Mouse (Mus musculus): ENCODE measurements around the gene Pigh. TPM values are rescaled to one million over a fixed set of nuclear protein-coding genes. Genes with fewer than 3 reads are reported as not detected.

Pigh gene
- total and polyA plus RNA-seq, 2 experiments from 2014 or later: 12.8 to 41.9 TPM

GRCm38 (mm10) chr12:79069187-79069608 is 20.3 kb downstream of the Pigh start:
- DNase-seq (ENCODE audit: low spot score) (no peak), ATAC-seq (no peak)
- Histone ChIP-seq H3K9me3 (ENCODE audit: low read length) (no peaks in the 10 kb centered on the region), H3K36me3 (ENCODE audit: insufficient read depth, low read length) (peaks cover 30% of the 10 kb centered on the region), H3K4me1 (ENCODE audit: insufficient read depth, low read length) (no peaks in the 10 kb centered on the region), H3K27ac (no peak overlapping the region), H3K9ac (replicated peaks; ENCODE audit: low read length) (no peak overlapping the region), H3K4me3 (ENCODE audit: low read length) (no peak overlapping the region), H3K27me3 (ENCODE audit: insufficient read depth, low read length) (no peaks in the 10 kb centered on the region), H3K4me2 (ENCODE audit: low read depth, low read length) (no peak overlapping the region)
- no peak for TF ChIP-seq CTCF (IDR thresholded peaks at IDR 0.05; ENCODE audit: low read depth)
- WGBS: 90% methylated on average over 6 of the region's 6 CpGs

- 95% methylated on average over 11 of the region's 11 CpGs for WGBS
- H3K4me3 ChIP-seq (ENCODE audit: low read length): no peak overlapping the region
- no peak for DNase-seq (ENCODE audit: low spot score)
- no peak for ATAC-seq
- H3K27me3 ChIP-seq (ENCODE audit: insufficient read depth, low read length): no peaks in the 10 kb centered on the region
- TF ChIP-seq CTCF (IDR thresholded peaks at IDR 0.05; ENCODE audit: low read depth): no peak
- no peak overlapping the region for H3K27ac ChIP-seq
- no peak overlapping the region for H3K9ac ChIP-seq (replicated peaks; ENCODE audit: low read length)
- peaks cover 23% of the 10 kb centered on the region for H3K36me3 ChIP-seq (ENCODE audit: insufficient read depth, low read length)
- no peaks in the 10 kb centered on the region for H3K9me3 ChIP-seq (ENCODE audit: low read length)
- no peaks in the 10 kb centered on the region for H3K4me1 ChIP-seq (ENCODE audit: insufficient read depth, low read length)
- no peak overlapping the region for H3K4me2 ChIP-seq (ENCODE audit: low read depth, low read length)
Measured at GRCm38 (mm10) chr12:79068306-79068705, 21.1 kb downstream of the Pigh start.

GRCm38 (mm10) chr12:79067526-79067925 is 21.9 kb downstream of the Pigh start:
- no peak for ATAC-seq
- Histone ChIP-seq H3K4me2 (ENCODE audit: low read depth, low read length) (no peak overlapping the region), H3K9ac (replicated peaks; ENCODE audit: low read length) (no peak overlapping the region), H3K36me3 (ENCODE audit: insufficient read depth, low read length) (peaks cover 18% of the 10 kb centered on the region), H3K4me3 (ENCODE audit: low read length) (no peak overlapping the region), H3K9me3 (ENCODE audit: low read length) (no peaks in the 10 kb centered on the region), H3K27ac (no peak overlapping the region), H3K4me1 (ENCODE audit: insufficient read depth, low read length) (no peaks in the 10 kb centered on the region), H3K27me3 (ENCODE audit: insufficient read depth, low read length) (no peaks in the 10 kb centered on the region)
- 85% methylated on average over 5 of the region's 5 CpGs for WGBS
- no peak for TF ChIP-seq CTCF (IDR thresholded peaks at IDR 0.05; ENCODE audit: low read depth)
- DNase-seq (ENCODE audit: low spot score): no peak

GRCm38 (mm10) chr12:79066431-79066830 is 23.0 kb downstream of the Pigh start:
- no peak overlapping the region for H3K4me2 ChIP-seq (ENCODE audit: low read depth, low read length)
- no peak overlapping the region for H3K27ac ChIP-seq
- no peak overlapping the region for H3K4me3 ChIP-seq (ENCODE audit: low read length)
- no peaks in the 10 kb centered on the region for H3K9me3 ChIP-seq (ENCODE audit: low read length)
- H3K9ac ChIP-seq (replicated peaks; ENCODE audit: low read length): no peak overlapping the region
- peaks cover 15% of the 10 kb centered on the region; the same call in 1 of the 2 replicates for H3K36me3 ChIP-seq (ENCODE audit: insufficient read depth, low read length)
- no peak for DNase-seq (ENCODE audit: low spot score)
- no peaks in the 10 kb centered on the region for H3K4me1 ChIP-seq (ENCODE audit: insufficient read depth, low read length)
- no peak for ATAC-seq
- 88% methylated on average over 9 of the region's 9 CpGs for WGBS
- H3K27me3 ChIP-seq (ENCODE audit: insufficient read depth, low read length): no peaks in the 10 kb centered on the region
- TF ChIP-seq CTCF (IDR thresholded peaks at IDR 0.05; ENCODE audit: low read depth): no peak

- H3K9me3 ChIP-seq (ENCODE audit: low read length): no peaks in the 10 kb centered on the region
- no peaks in the 10 kb centered on the region for H3K27me3 ChIP-seq (ENCODE audit: insufficient read depth, low read length)
- no peak for ATAC-seq
- no peak overlapping the region for H3K9ac ChIP-seq (replicated peaks; ENCODE audit: low read length)
- TF ChIP-seq CTCF (IDR thresholded peaks at IDR 0.05; ENCODE audit: low read depth): no peak
- peaks cover 15% of the 10 kb centered on the region; the same call in 1 of the 2 replicates for H3K36me3 ChIP-seq (ENCODE audit: insufficient read depth, low read length)
- WGBS: 84% methylated on average over 13 of the region's 13 CpGs
- no peaks in the 10 kb centered on the region for H3K4me1 ChIP-seq (ENCODE audit: insufficient read depth, low read length)
- H3K4me2 ChIP-seq (ENCODE audit: low read depth, low read length): no peak overlapping the region
- H3K27ac ChIP-seq: no peak overlapping the region
- DNase-seq (ENCODE audit: low spot score): no peak
- no peak overlapping the region for H3K4me3 ChIP-seq (ENCODE audit: low read length)
Measured at GRCm38 (mm10) chr12:79064451-79064850, 25.0 kb downstream of the Pigh start.

GRCm38 (mm10) chr12:79060766-79061652 is 28.4 kb downstream of the Pigh start:
- no peak overlapping the region for H3K4me3 ChIP-seq (ENCODE audit: low read length)
- no peaks in the 10 kb centered on the region for H3K27me3 ChIP-seq (ENCODE audit: insufficient read depth, low read length)
- ATAC-seq (no peak), DNase-seq (ENCODE audit: low spot score) (no peak)
- H3K4me2 ChIP-seq (ENCODE audit: low read depth, low read length): no peak overlapping the region
- no peak overlapping the region for H3K9ac ChIP-seq (replicated peaks; ENCODE audit: low read length)
- no peak for TF ChIP-seq CTCF (IDR thresholded peaks at IDR 0.05; ENCODE audit: low read depth)
- no peak overlapping the region for H3K27ac ChIP-seq
- 78% methylated on average over 7 of the region's 7 CpGs for WGBS
- H3K9me3 ChIP-seq (ENCODE audit: low read length): no peaks in the 10 kb centered on the region
- H3K4me1 ChIP-seq (ENCODE audit: insufficient read depth, low read length): no peaks in the 10 kb centered on the region
- 0 out of 2 replicates have a peak, but pooled peaks cover 7% of the 10 kb centered on the region for H3K36me3 ChIP-seq (ENCODE audit: insufficient read depth, low read length)

GRCm38 (mm10) chr12:79060134-79060533 is 29.3 kb downstream of the Pigh start:
- Histone ChIP-seq H3K9me3 (ENCODE audit: low read length) (no peaks in the 10 kb centered on the region), H3K9ac (replicated peaks; ENCODE audit: low read length) (no peak overlapping the region), H3K4me2 (ENCODE audit: low read depth, low read length) (no peak overlapping the region), H3K4me1 (ENCODE audit: insufficient read depth, low read length) (no peaks in the 10 kb centered on the region), H3K36me3 (ENCODE audit: insufficient read depth, low read length) (peaks cover 7% of the 10 kb centered on the region; the same call in 1 of the 2 replicates), H3K27ac (no peak overlapping the region), H3K4me3 (ENCODE audit: low read length) (no peak overlapping the region), H3K27me3 (ENCODE audit: insufficient read depth, low read length) (no peaks in the 10 kb centered on the region)
- ATAC-seq: no peak
- 93% methylated on average over 9 of the region's 9 CpGs for WGBS
- DNase-seq (ENCODE audit: low spot score): no peak
- no peak for TF ChIP-seq CTCF (IDR thresholded peaks at IDR 0.05; ENCODE audit: low read depth)

Measured in hindbrain, postnatal 0 days (tissue).